Mouse (Mus musculus) lung, postnatal 10 days (tissue): ENCODE results near the gene Kel.

ENCODE experiments used
- DNase-seq: peaks from one replicate; pipeline ENCODE4 v3.0.0; 2021

Kel gene

DNA sequence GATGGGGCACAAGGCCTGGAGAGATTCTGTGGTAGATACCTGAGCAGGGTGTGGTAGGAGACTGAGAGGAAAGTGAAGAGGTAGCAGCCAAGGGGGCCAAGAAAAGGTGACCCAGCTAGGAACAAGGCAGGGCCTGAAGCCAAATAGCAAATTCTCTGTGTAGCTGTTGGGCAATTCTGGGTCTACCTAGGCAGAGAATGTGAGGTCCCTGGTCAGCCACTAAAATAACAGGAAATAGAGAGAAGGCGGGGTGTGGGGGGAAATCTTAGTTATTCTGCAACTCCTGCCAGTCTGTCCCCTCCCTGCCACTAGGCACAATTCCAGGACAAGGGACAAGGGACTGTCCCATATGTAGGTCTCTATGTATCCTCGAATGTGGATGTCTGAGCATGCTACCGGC, 60.9 kb downstream of the Kel start:
- peak; percentile 65 for DNase-seq

DNA sequence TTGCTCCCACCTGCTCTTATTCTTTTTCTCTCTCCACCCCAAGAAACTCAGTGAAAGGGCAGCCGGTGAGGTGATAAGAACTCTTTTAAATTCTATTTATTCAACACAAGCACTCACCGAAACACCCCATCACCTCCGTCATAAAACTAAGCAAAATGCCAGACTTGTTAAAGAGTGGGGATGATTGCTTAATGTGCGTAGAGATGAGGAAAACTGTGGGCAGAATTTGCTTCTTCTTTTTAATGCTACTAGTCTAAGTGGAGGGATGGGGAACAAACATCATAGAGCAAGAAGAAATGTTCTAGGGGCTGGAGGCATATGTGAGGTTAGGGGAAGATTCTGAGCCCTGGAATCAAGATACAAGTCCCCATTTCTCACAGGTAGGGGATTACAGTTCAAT, 61.4 kb downstream of the Kel start:
- DNase-seq = no peak

DNA sequence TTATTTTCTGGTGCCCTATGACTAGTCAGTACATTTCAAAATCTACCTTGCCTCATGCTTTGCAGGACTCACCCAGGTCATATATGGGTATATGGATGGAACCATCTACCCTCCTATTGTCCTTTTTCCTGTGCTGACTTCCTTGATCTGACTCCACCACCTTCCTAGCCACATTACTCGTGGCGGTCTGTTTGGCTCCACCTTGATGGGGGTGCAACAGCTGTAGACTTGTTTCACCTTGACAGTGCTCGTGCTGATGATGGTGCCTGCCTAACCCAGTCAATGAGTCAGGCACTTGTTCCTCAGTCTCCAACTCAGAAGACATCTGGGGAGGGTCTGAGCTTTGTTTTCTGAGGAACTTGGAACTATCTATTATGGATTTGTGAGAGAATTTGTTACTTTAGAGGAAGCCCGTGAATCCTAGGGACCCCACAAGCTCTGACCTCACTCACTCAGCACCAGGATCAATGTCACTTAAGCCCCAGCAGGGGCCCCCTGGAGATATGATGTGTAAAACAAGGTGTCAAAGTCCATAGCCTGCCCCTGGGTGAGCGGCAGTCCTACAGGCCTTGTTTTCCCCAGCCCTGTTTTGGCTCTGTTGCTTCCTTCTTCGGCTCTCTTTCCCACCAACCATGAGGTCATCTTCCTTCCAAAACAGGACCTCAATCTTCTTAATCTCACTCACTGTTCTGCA, 62.8 kb downstream of the Kel start:
- DNase-seq = no peak

DNA sequence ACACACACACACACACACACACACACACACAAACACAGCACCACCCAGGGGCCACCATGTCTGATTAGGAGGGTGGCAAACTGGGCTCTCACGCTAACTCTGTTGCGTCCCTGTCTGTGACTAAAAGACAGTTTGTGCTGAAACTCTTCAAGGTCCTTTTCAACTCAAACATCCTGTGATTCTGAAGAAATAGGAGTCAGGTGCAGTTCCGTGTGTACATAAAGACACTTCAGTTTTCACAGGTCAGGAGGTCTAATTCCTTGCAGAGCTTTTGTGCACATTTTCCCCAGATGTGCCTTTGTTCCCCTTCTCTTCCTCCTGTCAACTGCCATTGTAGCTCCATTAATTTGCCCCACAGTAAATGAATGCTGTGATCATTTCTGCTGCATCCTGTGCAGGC, 63.7 kb downstream of the Kel start:
- no peak for DNase-seq

DNA sequence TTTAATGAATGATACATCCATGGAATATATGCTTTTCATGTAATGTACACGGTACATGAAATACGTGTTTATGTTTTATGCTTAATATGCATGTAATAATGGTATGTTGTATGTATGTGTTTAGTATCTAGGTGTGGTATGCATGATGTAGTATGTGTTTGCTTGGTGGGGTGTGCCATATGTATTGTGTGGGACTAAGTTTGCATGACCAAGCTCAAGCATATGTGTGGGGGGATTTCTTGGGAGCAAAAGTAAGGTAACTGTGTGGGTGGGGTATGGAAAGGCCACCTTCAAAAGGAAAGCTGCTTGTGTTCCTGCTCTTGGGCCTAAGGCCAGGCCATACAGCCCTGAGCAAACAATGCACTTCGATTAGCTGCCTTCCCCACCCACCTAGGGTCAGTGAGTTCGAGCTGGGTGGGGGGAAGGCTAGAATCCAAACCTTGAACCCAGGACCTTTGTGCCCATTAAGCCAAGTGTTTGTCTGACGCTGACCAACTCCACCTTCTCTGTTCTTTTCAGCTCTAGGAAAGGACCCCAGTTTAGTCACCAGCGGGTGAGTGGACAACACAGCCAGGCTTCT, 66.1 kb downstream of the Kel start:
- DNase-seq = no peak

DNA sequence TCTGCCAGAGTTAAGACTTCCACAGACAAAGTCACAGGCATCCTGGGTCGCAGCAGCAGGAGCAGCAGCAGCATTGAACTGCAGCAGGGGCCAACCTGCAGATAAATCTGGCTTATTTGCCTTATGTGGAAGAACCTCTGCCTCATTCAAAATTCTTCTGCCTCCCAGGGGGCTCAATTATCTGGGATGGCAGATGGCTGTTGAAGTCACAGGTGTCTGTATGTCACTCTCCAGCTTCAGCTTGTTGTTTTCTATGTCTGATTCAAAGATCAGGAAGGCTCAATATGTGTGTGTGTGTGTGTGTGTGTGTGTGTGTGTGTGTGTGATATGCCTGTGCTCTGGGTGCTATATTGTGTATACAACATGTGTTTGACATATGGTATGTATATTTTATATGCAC, 66.7 kb downstream of the Kel start:
- no peak for DNase-seq
